Mouse (Mus musculus) cerebellum, adult 2 months (tissue): ENCODE data around the gene Vgf. TPM values are rescaled to one million over a fixed set of nuclear protein-coding genes. Genes with fewer than 3 reads are reported as not detected.

Source experiments
- DNase-seq, 2 experiments: peaks; one replicate each; pipeline ENCODE4 v3.0.0; 2021
- H3K27ac ChIP-seq: fragments of 200-500 bp; 2 replicates; pipeline ENCODE4 v1.5.1; 2012; ENCODE audit warnings: low read length, control low read depth, inconsistent platforms; ENCODE audit not compliant: insufficient read depth
- H3K27me3 ChIP-seq: fragments of 200-500 bp; 2 replicates; pipeline ENCODE4 v1.6.1; 2012; ENCODE audit warnings: inconsistent platforms, mild to moderate bottlenecking, low read length, moderate library complexity; ENCODE audit not compliant: control insufficient read depth, insufficient read depth
- H3K4me1 ChIP-seq: fragments of 200-500 bp; 2 replicates; pipeline ENCODE4 v1.6.1; 2011; ENCODE audit warnings: low read length; ENCODE audit not compliant: control insufficient read depth, insufficient read depth
- H3K4me3 ChIP-seq: fragments of 200-500 bp; replicated peaks from 2 replicates; pipeline ENCODE3; 2011; ENCODE audit warnings: mild to moderate bottlenecking, low read depth, low read length, control low read depth; ENCODE audit not compliant: insufficient read depth
- CTCF ChIP-seq: fragments of 200-500 bp; IDR thresholded peaks from 2 replicates; pipeline ENCODE4 v1.5.1; 2011; ENCODE audit warnings: low read depth, mild to moderate bottlenecking, control low read depth, low read length, moderate library complexity, borderline replicate concordance; ENCODE audit not compliant: insufficient read depth
- POLR2A ChIP-seq: fragments of 200-500 bp; IDR thresholded peaks from 2 replicates; pipeline ENCODE4 v1.6.1; 2011; ENCODE audit warnings: low read length, control low read depth, borderline replicate concordance; ENCODE audit not compliant: insufficient read depth
- WGBS: fragments of 180-500 bp; shearing (Covaris S2); methylation state at CpG from one replicate; pipeline ENCODE4 v1.1.7; 2018; 5-methylcytosine and 5-hydroxymethylcytosine counted together
- polyA plus RNA-seq: library from polyadenylated mRNA; depleted of rRNA; stranded (reverse); fragments of >200 nt; gene quantifications from 2 replicates; pipeline ENCODE4 v1.2.3, GENCODE M21; 2012

Vgf gene
- polyA plus RNA-seq, 1 experiment, result 62.1 TPM

GRCm38 (mm10) chr5:137031076-137032032 is 5.2 kb downstream of the Vgf start:
- no peak for TF ChIP-seq CTCF
- TF ChIP-seq POLR2A, result no peak
- Histone ChIP-seq H3K4me3 (peak overlapping the region; percentile 54), H3K4me1 (no peaks in the 10 kb centered on the region), H3K27ac (no peak overlapping the region), H3K27me3 (no peaks in the 10 kb centered on the region)
- WGBS, result under 1% methylated on average over 78 of the region's 78 CpGs
- DNase-seq, result peak; percentile 39 to 48

GRCm38 (mm10) chr5:137032033-137032421 is 5.8 kb downstream of the Vgf start:
- WGBS, result under 1% methylated on average over 33 of the region's 33 CpGs
- peak overlapping the region; percentile 54 for H3K4me3 ChIP-seq

GRCm38 (mm10) chr5:137032641-137033074 is 6.5 kb downstream of the Vgf start:
- WGBS, result 1% methylated on average over 47 of the region's 49 CpGs

More at GRCm38 (mm10) chr5:137032033-137032421, 5.8 kb downstream of the Vgf start:
- TF ChIP-seq CTCF (no peak), POLR2A (no peak)
- no peaks in the 10 kb centered on the region for H3K4me1 ChIP-seq
- no peak overlapping the region for H3K27ac ChIP-seq
- DNase-seq, result peak; percentile 54 to 61
- H3K27me3 ChIP-seq, result no peaks in the 10 kb centered on the region

GRCm38 (mm10) chr5:137036211-137036610 is 10.0 kb downstream of the Vgf start:
- Histone ChIP-seq H3K27me3 (no peaks in the 10 kb centered on the region), H3K27ac (no peak overlapping the region), H3K4me1 (no peaks in the 10 kb centered on the region), H3K4me3 (no peak overlapping the region)
- TF ChIP-seq CTCF, result no peak
- no peak for TF ChIP-seq POLR2A
- WGBS, result 83% methylated on average over 13 of the region's 13 CpGs
- no peak for DNase-seq

More at GRCm38 (mm10) chr5:137032641-137033074, 6.5 kb downstream of the Vgf start:
- Histone ChIP-seq H3K27me3 (no peaks in the 10 kb centered on the region), H3K27ac (no peak overlapping the region), H3K4me1 (no peaks in the 10 kb centered on the region), H3K4me3 (peak overlapping the region; percentile 54)
- DNase-seq, result peak; percentile 79 to 82
- TF ChIP-seq CTCF (no peak), POLR2A (no peak)

GRCm38 (mm10) chr5:137039453-137039852 is 13.3 kb downstream of the Vgf start:
- no peaks in the 10 kb centered on the region for H3K27me3 ChIP-seq
- no peak overlapping the region for H3K4me3 ChIP-seq
- TF ChIP-seq CTCF (no peak), POLR2A (no peak)
- WGBS, result 93% methylated on average over 10 of the region's 10 CpGs
- H3K4me1 ChIP-seq, result no peaks in the 10 kb centered on the region
- no peak overlapping the region for H3K27ac ChIP-seq
- DNase-seq, result no peak

- WGBS, result 88% methylated on average over 10 of the region's 10 CpGs
- TF ChIP-seq CTCF (no peak), POLR2A (no peak)
Measured at GRCm38 (mm10) chr5:137041442-137041841, 15.2 kb downstream of the Vgf start.

GRCm38 (mm10) chr5:137043997-137044396 is 17.8 kb downstream of the Vgf start:
- WGBS, result 96% methylated on average over 7 of the region's 7 CpGs
- Histone ChIP-seq H3K27me3 (no peaks in the 10 kb centered on the region), H3K4me1 (no peaks in the 10 kb centered on the region), H3K4me3 (no peak overlapping the region), H3K27ac (no peak overlapping the region)
- TF ChIP-seq CTCF, result no peak
- no peak for TF ChIP-seq POLR2A
- no peak for DNase-seq

More at GRCm38 (mm10) chr5:137041442-137041841, 15.2 kb downstream of the Vgf start:
- Histone ChIP-seq H3K4me1 (no peaks in the 10 kb centered on the region), H3K4me3 (no peak overlapping the region), H3K27ac (no peak overlapping the region), H3K27me3 (no peaks in the 10 kb centered on the region)
- DNase-seq, result no peak
